Mouse (Mus musculus) c-Kit-negative CD71-positive TER-119-positive erythroid progenitor cells, embryonic 14.5 days (primary cell): Measurements from ENCODE around the gene Mcam.

ENCODE experiments used
- DNase-seq: peaks from one replicate; pipeline ENCODE4 v3.0.0-alpha.2; 2013; ENCODE audit warnings: low read depth, low spot score

Mcam gene

DNA sequence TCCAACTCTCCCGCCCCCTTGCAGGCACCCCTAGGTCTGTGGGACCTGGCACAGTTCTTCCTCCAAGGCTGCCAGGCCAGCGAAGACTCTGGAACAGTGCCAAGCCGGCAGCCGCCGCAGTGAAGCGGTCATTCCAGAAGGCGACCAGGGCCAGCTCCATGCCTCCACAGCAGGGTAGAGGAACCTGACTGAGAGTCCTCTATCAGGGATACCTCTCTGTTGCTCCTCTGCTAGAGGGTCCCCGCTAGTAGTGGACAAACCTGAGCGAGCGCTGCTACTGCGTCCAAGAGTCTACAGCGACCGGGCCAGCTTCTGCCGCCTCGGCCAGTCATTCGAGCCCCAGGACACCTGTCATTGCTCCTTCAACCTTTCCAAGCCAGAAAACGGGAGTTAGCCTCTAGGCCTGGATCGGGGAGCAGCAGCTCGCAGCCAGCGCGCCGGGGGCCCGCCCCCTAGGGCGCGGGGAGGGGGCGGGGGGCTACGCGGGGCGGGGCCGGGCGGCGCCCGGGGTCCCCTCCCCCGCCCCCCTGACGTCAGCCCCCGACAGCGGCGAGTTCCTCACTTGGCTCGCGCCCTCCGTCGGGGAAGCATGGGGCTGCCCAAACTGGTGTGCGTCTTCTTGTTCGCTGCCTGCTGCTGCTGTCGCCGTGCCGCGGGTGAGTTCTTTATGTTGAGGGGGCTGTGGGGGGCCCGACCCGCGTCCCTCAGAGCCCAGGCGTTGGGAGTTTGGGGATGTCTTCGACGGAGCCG lies at the start of gene Mcam:
Gene Mcam (plus strand): TSS at position 369 of the 750 bp plus-strand sequence.
- no peak for DNase-seq

DNA sequence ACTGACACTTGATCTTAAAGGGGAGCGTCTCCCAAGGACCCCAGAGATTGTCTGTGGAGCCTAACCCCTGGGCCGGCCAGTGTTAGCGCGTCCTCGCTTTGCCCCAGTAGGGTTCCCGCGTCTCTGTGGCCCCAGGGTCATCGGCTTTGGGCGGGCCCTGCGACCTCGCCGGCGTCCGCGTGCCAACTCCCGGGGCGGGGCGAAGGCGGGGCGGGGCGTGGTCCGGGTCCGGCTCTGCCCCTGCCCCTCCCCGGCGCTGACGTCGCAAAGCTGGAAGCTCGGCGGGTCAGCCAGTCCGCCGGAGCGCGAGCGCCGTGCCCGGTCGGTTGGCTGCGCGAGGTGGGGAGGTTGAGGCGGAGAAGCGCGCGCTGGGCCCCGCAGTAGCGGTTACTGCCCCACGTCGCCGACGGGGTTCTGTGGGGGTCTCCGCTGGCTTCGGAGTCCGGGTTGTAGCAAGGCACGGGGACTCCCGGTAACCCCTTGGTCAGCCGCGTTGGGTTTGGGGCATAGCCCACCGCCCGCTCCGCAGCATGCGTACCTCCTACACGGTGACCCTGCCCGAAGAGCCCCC lies 49.5 kb upstream of the Mcam start:
- peak; percentile 44 for DNase-seq

DNA sequence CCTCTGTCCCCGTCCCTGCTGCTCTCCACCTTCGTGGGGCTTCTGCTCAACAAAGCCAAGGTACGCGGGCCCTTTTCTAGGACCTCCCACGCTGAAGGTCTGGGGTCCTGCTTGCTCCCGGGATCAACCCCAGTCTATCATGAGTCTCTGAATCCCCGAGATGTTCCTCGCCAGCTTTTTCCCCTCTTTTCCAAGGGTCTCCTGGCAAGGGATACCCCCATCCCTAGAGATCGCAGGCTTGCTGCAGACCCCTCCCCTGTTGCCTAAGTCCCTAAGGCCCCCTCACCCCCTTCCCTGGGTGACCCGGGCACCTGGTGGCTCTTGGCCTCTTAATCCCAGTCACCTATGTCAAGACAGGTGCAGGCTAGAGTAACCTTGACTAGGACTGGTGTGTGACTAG lies 49.0 kb upstream of the Mcam start:
- no peak for DNase-seq

DNA sequence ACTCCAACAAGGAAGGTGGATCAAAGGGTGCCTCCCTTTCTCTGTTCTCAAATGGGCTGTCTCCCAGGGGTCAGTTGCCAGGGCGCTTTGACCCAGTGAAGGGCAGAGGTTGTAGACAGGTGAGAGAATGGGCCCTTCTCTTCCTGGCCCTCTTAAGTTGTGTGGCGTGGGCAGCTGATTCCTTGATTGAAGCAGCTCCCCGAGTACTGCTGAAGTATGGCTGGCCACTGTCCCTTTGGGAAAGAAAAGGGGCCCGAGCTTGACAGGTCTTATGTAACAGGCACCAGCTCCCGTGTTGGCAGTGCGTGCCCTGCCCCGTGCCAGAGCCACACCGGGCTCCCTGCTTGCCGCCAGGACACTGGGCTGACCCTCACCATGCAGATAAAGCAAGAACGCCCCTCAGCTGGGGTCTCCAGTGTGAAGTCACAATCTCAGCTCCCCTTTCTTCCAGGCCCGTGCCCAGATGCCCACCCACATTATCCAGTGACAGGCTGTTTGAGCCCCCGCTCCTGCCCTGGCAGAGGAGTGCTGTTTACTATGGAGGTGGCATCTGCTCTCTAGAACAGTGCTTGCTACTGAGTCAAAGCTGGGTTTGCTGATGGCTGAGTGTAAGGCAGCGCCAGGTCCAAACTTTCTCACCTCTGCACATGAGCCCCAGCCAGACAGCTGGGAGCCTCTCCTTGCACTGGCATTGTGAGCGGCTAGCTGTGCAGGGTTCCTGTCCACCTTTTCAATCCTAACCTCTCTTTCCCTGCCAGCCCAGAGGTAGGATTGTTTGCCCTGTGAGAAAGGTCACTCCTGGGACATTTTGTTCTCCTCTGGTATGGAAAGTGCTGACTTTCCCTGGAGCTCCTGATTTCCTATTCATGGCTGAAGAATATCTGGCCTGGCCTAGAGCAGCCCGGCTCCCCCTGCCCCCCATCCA lies 48.3 kb upstream of the Mcam start:
- no peak for DNase-seq

DNA sequence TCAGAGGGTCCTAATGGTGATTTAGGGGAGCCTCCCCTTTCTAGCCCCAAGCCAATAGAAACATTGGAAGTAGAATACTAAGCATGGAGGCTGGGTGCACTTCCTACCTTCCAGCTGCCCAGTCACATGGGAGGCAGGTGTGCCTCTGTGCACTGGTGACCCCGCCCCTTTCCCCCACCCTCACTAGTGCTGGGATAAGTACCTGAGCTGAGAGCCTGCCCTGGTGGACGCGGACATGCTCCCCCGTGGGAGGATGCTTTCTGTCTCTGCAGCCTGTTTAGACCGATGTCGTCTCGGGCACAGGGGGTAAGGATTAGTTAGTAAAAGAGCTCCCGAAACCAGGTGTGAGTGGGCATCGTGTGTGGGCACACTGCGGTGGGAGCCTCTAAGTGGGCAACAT lies 47.3 kb upstream of the Mcam start:
- DNase-seq: no peak

DNA sequence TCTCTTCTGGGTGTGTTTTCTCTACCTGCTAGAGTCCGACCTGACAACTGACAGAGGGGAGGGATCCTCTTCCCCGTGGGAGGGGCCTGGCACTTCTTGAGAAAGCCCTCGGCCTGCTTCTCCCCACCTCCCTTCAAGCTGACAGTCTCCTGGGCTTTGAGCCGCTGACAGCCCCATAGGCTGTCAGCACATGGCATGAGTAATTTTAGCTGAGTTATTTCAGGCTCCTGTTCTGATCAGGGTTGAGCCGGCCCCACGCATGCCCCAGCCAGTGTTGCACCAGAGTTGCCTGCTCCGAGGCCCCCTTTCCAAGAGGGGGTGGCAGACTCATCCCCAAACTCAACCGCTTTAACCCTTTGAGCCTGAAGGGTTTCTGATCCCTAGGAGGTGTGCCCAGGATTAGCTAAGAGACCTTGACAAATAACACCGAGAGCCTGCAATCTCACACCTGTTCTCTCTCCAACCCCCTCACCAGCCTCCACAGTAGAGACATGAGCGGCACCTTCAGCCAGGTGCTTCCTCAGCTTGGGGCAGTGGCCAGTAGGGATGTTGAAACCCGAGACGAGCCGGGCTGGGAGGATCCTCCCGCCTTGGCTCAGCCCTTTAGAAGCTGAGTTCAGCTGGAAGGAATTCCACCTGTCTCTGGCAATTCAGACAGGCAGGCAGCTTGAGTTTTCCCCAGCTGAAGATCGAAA lies 46.4 kb upstream of the Mcam start:
- no peak for DNase-seq

DNA sequence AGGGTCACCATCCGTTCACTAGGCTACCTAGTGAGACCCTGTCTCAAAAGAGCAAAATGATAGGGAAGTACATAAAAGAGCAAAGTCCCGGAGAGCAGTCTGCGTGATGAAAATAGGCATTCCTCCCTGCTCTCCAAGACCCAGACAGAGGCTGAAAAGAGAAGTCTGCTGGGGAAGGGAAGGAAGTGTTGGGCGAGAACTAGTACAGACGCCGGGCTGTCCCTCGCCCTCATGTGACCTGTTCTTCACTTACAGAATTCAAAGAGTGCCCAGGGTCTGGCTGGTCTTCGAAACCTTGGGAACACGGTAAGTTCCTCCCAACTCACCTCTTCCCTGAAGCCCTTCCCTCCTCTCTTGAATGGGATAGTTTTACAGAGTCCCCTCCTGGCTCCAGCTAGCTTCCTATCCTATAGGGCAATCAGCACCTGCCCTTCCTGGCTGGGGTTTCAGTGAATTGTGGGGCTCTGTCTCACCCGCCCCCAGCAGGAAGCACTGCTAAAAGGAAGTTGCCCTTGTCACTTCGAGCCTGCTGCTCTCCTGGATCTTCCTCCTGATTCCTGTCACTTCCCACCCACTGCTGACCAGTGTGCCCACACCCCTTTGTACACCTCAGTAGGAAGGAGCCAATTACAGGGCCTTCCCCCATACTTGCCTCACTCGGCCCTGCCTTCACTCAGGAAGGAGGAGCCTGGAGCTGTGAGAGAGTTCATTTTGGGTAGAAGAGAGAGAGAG lies 45.2 kb upstream of the Mcam start:
- no peak for DNase-seq

DNA sequence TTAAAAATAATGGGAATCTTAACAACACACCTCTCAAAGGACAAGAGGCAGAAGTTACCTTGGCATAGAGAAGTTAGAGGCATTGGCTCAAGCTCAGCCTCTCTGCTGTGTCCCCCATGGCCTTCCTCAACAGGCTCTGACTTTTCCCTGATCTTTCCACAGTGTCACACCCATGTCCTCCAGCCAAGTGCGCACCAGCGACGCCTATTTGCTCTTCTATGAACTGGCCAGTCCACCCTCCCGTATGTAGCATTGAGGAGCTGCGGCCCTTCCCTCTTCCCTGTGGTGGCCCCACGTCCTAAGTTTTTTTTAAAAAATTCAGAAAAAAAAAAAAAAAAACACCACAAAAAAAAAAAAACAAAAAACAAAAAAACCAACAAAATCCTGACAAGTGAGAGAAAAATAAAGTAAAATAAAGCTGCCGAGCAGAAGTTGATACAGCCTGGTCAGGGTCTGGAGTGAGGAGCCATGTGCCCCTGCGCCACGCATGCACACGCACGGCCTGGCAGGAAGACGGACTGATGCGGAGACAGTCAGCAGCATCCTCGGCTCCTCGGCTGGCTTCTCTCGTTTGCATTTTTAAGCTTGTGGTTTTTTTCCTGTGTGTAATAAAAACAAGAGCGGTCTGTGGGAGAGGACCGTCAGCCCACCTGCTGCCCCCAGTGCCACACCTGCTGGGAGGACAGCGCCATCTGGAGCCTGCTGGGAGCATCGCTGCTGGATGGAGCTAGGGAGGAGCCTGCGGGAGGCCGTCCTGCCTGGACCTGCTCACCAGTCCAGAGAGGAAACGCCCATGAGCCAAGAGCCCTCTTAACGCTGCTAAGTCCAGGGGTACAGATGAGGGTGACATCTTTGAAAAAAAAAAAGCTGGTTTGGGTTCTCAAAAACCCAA lies 40.4 kb upstream of the Mcam start:
- no peak for DNase-seq

DNA sequence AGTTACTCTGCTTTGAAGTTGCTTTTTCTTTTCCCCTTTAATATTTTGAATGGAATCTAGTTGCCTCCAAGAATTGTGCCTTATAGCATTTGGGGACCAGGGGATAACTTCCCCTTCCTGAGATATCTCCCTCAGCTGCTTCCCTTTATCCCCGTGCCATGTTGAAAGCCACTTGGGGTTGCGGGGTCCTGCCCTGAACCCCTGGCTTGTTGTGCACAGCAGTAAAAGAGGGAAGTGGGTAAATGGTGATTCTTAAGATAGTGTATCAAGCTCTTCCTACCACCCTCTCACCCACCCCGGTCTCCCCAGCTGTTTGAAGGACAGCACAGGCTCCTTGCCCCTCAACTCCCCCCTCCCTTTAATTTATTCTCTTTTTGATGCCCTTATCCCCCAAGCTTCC lies 39.5 kb upstream of the Mcam start:
- no peak for DNase-seq

DNA sequence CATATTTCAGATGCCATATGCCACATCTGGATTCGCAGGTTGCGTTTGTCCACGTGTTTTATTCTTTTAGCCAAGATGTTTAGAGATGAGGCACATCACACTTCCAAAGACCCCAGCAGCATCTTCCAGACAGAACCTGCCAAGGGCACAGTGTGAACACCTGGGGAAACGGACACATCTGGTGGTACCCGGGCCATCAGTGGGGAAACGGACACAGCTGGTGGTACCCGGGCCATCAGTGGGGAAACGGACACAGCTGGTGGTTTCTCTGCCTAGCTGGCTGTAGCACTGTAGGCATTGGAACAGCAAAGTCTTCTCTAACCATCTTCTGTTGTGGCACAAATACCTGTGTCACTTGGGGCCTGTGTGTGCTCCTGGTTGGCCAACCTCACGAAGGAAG lies 38.5 kb upstream of the Mcam start:
- no peak for DNase-seq

DNA sequence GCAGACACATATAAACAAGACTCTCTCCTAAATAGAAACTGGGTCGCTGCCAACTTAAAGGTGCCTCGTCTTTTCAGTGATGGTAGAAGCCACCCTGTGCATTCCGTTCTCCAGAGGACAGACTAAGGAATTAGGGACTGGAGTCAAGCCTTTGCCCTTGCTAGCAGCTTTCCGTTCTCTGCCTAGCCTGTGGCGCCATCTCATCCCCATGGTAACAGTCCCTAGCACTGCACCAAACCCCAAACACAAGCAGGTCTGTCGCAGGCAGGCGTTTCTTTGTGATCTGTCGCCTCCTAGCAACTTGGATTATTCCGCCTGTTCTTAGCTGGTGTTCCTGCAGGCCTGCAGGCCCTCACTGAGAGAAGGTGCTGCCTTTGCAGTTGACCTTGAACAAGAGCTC lies 37.7 kb upstream of the Mcam start:
- no peak for DNase-seq

DNA sequence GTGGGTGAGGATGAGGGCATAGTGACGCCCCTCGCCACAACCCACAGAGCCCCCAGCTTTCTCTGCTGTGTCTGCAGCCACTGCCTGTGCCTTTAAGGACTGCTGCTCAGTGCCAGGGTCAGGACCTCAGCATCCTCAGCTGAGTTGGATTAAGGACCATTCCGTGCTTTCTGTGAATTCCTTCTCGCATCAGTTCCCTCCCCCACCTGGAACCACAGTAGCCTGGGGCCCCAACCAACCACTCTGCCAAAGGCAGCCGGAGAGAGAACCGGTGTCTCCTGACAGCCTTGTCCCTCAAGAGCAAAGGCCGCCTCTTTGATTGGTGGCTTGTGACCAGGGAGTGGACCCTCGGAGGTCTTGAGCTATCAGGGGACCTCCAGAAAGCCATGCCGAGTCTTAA lies 32.8 kb upstream of the Mcam start, which contains the start of gene Mfrp:
Gene Mfrp (plus strand): TSS at position 240 of the 400 bp plus-strand sequence.
- no peak for DNase-seq

DNA sequence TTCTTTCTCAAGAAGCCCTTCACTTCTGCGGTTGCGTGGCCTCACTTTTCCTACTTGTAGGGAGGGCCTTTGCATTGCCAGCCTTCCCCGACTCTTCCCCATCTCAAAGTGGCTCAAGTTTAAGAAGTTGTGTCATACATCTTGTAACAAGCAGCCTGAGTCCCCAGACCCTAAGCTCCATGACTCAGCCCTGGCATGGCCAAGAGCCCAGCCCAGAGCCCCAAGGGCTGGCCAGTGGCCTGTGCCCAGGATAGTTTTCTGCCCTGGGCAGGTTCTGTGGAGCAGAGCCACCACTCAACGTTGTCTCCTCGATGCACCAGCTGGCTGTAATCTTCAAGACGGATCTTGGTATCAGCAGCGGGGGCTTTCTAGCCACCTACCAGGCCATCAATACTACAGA lies 29.4 kb upstream of the Mcam start:
- no peak for DNase-seq

DNA sequence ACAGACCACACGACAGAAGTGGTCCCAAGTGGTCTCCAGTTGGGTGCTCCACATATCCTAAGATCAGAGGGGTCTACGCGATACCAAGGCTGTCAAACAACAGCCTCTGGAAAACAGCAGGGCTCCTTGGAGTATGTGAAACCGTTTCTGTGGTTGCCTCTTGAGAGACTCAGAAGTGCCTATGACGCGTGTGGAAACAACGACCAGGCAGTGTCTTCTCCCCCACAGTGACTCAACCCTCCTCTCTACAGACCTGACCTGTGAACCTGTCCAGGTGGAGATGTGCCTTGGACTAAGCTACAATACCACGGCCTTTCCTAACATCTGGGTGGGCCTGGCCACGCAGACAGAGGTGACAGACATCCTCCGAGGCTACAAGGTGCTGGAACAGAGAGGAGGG lies 28.5 kb upstream of the Mcam start:
- DNase-seq: no peak

DNA sequence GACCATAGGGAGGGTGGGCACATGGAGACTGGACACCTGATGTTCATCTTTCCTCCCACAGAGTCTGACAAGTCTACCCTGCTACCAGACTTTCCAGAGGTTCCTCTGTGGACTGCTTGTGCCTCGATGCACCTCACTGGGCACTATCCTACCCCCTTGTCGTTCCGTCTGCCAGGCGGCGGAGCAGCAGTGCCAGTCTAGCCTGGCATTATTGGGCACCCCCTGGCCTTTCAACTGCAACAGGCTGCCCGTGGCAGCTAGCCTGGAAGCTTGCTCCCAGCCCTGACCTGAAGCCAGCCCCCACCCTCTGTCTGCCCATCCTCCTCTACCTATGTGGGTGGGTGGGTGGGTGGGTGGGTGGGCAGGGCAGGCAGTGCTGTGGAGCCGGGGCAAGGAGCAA lies 28.1 kb upstream of the Mcam start:
- DNase-seq: no peak

DNA sequence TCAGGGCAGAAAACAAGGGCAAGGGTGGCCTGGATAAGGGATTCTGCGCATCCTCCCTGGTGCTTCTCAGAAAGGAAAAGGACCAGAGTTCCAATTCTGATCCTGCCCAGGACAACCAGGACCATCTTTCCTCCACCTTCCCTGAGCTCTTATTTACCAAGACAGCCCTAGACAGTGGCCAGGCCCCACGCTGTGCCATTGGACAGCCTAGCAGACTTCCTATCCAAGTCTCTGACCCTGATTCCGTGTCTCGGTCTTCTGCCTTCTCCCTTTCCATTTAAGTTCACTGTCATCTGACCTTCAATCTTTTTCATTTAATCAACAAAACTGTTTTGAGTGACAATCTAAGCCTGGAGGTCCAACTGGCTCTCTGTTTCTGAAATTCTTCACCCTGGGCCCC lies 27.7 kb upstream of the Mcam start:
- DNase-seq: no peak

DNA sequence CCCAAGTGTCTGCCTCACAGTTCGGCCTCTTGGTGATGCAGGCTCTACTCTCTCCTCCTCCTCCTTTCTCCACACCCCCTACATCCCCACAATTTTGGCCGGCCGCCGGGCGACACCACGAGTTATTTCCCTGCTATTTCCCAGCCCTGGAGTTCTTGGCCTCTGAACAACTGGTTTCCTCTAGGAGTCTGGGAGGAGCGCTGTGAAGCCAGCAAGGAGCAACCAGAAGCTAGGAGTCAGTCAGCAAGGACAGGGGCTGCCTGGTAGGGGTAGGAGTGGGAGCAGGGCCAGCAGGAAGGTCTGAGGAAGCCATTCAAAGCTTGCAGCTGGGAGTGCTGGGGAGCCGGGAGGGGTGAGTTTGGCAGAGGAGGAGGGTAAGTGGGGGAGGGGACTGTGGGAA lies 27.2 kb upstream of the Mcam start, which contains the start of gene C1qtnf5:
Gene C1qtnf5 (plus strand): TSS at position 136 of the 400 bp plus-strand sequence.
- no peak for DNase-seq

DNA sequence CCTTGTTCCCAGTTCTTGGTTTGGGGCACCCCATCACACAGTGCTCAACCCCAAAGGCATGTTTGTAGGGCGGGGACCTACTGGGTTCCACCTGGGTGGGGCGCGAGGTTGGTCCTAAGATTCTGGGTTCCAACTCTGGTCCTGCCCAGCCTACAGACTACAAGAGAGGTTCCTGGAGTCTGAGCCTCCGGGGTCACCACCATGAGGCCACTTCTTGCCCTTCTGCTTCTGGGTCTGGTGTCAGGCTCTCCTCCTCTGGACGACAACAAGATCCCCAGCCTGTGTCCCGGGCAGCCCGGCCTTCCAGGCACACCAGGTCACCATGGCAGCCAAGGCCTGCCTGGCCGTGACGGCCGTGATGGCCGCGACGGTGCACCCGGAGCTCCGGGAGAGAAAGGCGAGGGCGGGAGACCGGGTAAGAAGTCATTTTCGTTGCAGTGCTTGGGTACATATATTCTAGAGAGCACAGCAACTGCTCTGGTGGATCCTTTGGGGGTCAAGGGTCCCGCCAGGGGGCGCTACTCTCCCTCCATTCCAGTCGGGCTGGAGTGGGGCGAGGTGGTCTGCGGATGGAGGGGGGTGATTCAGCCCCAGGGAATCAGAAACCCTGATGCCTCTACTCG lies 26.6 kb upstream of the Mcam start:
- DNase-seq: no peak

DNA sequence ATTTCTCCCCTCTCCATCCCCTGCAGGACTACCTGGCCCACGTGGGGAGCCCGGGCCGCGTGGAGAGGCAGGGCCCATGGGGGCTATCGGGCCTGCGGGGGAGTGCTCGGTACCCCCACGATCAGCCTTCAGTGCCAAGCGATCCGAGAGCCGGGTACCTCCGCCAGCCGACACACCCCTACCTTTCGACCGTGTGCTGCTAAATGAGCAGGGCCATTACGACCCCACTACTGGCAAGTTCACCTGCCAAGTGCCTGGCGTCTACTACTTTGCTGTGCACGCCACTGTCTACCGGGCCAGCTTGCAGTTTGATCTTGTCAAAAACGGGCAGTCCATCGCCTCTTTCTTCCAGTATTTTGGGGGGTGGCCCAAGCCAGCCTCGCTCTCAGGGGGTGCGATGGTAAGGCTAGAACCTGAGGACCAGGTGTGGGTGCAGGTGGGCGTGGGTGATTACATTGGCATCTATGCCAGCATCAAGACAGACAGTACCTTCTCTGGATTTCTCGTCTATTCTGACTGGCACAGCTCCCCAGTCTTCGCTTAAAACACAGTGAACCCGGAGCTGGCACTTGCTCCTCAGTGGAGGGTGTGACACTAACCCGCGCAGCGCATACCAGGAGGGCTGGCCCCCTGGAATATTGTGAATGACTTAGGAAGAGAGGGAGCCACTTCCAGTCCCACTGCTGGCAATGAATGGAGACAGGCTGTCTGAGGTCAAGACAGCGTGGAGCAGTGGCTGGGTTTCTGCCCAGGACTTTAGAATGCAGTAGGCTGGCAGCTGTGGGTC lies 25.8 kb upstream of the Mcam start:
- no peak for DNase-seq
